Mouse (Mus musculus) B cell, adult 2 months (primary cell): ENCODE results near the gene Sema6c.
A peak's percentile ranks its signal among the peaks of the same experiment; 100 is the strongest.
"Not testable (repeated sequence)": the region's sequence is repeated elsewhere in the genome, so short reads cannot be mapped to it uniquely, and the experiment has no call there.

Experiments
- DNase-seq, 2 experiments: peaks; one replicate each; pipeline ENCODE4 v3.0.0; 2022

Sema6c gene

DNA sequence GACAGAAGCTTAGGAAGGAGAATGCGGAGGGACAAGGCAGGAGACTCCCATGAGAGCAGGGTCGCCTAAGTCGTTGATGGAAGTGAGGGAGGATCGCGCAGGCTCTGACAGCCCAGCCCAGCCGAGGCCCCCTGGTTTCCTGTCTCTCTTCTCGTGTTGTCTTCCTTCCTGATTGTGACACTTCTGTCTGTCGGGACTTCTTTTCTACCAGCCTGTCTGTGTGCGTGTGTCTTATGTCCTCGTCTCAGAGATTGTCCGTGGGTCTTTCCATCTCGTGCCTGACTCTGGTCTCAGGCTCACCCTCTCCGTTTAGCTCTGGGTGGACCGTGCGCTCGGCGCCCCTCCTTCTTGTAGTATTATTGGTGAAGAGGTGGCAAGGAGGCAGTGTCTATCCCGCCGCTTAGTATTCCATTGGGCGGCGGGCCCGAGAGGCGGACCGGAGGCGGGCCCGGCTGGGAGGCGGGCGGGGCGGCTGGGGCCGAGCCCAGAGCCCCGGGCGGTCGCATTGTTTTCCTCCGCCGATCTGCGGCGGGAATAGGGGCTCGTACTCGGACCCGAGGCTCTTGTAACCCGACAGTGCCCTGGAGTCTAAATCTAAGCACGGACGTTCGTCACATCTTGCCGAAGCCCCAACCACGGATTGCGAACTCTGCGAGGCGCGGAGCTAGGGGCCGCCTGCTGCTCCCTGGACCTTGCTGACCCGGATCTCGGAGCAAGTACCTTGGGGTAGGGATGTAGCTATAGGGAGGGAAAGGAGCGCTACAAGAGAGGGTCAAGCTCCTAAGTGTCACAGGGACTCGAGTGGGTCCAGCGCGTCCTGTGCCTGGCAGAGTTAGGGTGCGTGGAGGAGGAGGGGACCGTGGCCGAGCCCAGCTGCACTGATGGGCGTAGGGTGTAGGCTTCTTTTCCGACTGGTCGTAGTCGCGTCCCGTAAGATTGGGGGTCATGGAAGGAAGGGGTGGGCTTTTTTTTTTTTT is at the start of gene Sema6c:
Gene Sema6c, plus strand, starts transcription at position 471 of the 977 bp plus-strand sequence.
- peak; percentile 84 to 85 for DNase-seq

DNA sequence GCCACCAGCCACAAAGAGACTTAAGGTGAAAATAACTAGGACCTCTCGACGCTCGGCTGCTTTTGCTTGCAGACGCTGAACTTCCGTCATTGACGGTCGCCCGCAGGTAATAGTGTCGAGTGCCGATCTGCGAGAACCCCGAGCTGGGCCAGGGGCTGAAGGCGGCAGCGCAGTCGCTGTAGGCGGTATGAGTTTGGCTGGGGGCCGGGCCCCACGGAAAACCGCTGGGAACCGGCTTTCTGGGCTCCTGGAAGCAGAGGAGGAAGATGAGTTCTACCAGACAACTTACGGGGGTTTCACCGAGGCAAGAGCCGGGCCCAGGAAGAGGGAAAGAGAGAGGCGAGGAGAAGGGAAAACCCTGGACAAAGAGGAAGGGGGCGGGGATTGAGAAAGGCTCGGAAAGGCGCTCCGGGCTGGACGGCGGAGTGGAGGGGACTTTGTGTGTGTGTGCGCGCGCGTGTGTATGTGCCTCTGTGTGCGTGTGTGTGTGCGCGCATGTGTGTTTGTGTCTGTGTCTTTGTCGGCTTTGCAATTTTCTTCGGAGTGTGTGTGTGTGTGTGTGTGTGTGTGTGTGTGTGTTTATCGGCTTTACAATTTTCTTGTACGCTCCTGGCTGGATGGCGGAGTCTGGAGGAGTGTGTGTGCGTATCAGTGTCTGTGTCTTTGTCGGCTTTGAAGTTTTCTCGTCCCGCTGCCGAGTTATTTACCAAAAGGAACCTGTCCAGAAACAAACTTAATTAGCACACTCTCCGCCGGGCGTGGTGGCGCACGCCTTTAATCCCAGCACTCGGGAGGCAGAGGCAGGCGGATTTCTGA is 49.1 kb upstream of the Sema6c start, which contains the start of gene Vps72:
Gene Vps72, plus strand, starts transcription at position 112 of the 816 bp plus-strand sequence.
- peak; percentile 87 to 89 for DNase-seq

DNA sequence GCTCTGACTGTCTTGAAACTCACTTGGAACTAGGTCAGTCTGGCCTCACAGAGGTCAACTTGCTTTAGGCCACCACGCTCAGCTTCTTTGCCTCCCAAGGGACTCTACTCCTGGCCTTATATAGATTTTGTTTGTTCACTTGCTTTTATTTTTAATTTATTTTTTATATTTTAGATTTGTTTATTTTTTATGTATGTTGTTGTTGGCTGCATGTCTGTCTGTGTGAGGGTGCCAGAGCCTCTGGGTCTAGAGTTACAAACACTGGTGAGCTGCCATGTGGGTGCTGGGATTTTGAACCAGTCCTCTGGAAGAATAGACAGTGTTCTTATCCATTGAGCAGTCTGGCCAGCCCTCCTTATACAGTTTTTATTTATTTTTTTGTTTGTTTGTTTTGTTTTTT is 47.5 kb upstream of the Sema6c start:
- no peak for DNase-seq

DNA sequence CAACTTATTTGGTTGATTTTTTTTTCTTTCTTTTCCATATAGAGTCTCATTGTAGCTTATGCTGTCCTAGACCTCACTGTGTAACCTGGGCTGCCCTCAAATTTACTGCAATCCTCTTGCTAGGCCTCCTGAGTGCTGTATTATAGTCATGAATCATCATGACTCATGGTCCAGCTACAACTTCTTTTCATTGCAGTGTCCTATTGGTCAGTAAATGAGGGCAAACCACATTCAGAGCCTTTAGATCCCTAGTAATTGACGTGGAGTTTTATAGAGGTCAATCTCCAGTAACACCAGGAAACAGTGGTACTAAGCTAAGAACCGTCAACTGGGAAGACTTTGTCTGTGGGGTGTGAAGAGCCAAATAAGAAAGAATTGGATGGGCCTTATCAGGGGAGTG is 42.5 kb upstream of the Sema6c start:
- no peak for DNase-seq

DNA sequence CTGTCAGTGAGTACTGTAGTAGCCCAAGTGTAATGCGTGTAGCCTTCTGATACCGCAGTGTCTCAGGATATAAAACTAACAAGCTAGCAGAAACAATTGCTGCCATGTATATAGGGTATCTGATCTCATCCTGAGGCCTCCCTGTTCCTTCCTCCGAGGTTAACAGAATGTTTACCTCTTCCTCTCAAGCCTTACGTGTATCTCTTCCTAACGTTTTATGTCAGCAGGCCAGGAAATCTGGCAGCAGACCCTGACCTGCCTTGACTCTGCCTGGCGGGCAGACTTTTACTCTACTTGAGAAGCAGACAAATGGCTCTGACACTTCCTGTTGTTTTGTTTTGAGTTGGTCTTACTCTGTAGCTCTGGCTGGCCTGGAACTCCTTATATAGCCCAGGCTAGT is 38.7 kb upstream of the Sema6c start:
- no peak for DNase-seq

DNA sequence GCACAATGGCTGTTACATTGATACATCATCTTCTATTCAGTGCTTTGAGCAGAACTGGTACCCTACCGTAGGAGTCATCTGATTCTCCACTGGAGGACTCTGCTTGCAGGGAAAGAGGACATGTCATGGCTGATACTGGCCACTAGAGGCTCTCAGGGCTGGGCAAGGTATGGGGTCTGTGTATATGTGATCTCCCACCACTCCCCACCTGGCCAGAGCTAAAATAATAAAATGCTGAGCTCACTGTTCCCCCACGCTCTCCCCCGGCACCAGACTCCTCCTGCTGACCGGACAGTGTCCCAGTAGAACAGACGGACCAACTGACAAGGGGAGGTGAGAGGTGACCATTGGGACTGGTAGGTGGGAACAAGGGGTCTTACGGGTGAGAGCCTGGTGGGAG is 36.0 kb upstream of the Sema6c start, which contains the start of gene Tmod4:
Gene Tmod4, plus strand, starts transcription at position 231 of the 400 bp plus-strand sequence.
- peak; percentile 13 to 32 for DNase-seq

DNA sequence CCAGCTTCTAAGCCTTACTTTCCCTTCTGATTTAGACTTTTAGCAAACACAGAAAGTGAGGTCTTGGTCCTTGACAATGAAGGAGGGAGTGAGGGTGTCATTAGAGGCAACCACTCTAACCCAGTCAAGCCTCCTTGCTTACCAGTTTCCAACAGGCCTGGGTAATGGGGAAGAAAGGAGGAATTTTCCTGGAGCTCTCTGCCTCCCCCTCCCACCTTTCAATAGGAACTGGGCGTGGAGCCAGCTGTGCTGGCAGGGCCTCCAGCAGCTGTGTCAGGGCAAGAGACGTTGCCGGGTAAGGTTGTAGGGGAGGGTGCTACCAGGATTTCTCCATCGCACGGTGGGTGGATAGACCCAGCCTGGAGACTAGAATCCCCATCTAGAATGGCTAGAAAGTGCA is 35.3 kb upstream of the Sema6c start:
- DNase-seq: no peak

DNA sequence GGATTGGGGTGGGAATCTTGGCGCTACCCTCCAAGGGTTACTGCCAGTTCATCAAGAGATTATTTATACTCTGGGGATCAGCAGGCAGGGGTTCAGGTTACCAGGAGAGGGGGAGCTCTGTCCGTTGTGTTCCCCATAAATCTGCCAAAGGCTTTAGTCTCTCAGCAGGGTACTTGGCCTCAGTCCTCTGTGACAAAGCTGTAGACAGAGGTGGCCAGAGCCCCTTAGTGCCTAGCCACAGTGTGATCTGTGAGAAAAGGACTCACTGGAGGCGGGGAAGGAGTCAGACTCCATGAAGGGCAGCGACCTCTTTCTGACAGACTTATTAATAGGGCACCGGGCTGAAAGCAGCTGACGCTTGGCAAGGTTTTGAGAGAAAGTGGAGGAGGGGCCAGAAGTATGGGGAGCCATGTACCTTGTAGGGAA is 31.0 kb upstream of the Sema6c start:
- no peak for DNase-seq

DNA sequence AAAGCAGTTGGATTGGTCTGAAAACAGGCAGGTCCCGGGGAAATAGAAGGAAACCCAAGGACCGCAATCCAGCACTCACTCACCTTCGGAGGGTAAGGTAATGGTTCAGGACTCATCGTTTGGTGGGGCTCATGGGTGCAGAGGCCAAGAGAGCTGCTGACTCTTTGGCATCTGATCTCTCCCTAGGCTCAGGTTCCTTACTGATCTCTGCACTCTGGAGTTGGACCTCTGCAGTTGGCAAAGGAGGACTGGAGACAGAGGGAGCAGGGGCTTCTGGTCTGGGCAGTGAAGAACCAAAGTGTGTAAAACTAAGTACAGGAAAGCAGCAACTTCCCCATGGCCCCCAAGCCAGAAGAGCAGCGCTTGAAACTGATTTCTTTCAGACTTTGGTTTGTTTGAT is 30.2 kb upstream of the Sema6c start:
- DNase-seq: no peak

DNA sequence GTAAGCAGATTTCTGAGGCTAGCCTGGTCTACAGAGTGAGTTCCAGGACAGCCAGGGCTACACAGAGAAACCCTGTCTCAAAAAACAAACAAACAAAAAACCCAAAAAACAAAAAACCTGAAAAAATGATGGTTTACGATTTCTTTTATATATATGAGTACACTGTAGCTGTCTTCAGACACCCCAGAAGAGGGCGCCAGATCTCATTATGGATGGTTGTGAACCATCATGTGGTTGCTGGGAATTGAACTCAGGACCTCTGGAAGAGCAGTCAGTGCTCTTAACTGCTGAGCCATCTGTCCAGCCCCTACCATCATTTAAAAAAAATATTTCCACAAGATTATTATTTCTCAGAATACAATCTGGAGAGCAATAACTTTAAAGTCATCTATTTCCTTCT is 27.9 kb upstream of the Sema6c start:
- DNase-seq: peak; percentile 37 to 44

DNA sequence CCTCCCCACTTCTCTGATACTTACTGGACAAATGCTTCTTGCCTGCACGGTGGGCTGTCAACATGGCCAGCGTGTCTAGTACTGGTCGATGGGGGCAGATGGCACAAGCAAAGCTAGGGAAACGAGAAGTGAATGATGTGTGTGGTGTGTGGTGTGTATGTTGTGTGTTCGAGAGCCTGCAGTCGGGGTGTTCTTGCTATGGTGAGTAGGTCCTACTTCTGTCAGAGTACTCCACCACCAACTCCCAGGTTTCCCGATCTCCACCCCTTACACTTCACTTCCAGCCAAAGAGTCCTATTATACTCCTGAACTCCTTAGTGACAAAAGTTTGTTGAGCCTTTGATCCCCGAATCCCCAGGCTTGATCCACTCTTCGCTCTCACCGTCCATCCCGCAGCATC is 27.1 kb upstream of the Sema6c start:
- peak in 1 of 2 experiments; percentile 4 for DNase-seq

DNA sequence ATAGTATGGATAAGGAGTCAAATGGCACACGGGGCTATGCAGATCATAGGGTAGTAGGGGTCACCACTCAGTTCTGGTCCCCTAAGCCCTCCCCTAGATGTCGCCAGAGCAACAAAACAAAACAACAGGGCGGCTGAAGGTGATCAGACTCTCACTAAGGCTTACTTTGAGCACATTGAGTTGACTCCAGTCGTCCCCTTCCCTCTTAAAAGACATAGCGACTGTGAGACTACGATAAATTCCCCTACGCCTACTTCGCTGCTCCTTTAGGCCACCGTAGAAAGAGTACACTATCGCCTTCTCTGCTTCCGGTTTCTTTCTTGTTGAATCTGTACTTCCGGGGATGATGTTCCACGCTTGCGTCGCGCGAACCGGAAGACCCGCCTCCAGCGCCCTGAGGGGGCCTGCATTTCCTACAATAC is 26.6 kb upstream of the Sema6c start, which contains the start of the genes Scnm1 and Lysmd1:
Gene Scnm1, minus strand, starts transcription at position 332 of the 422 bp plus-strand sequence.
Gene Lysmd1, plus strand, starts transcription at position 409 of the 422 bp plus-strand sequence.
- DNase-seq: peak; percentile 91 to 92

DNA sequence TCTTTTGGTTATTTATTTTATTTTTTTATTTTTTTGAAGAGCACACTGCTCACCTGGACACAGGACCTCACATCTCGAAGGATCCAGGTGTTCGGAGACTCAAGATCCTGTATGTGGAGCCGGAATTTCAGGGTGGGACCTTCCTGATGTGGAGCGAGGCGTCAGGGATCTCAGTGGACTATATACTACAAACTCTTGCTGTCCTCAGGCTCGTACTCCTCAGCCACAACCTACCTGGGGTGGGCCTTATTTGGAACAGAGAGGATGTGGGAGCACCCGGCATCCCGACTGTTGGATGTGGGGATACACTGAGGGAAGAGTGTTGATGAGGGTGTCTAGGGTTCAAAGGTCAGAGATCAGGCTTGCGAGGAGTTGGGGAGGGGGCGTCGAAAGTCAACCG is 26.1 kb upstream of the Sema6c start:
- not testable (repeated sequence) for DNase-seq

DNA sequence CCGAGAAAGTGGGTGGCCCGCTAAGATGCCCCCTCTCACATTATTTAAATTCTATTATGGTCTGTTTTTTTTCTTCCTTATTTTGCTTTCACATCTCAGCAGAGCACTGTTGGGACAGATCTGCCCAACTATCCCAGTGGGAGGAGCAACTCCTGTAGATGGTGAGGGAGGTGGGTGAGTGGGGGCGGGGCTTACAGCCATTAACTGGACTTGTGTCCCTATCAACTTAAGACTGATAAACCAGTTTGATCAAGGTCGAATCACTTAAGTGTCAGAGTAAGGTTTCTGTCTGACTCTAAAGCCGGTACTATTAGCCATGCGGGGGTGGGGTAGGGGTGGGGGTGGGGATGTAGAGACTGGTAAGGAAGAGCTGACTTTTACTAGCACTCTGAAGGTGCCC is 25.2 kb upstream of the Sema6c start:
- peak; percentile 48 to 54 for DNase-seq

DNA sequence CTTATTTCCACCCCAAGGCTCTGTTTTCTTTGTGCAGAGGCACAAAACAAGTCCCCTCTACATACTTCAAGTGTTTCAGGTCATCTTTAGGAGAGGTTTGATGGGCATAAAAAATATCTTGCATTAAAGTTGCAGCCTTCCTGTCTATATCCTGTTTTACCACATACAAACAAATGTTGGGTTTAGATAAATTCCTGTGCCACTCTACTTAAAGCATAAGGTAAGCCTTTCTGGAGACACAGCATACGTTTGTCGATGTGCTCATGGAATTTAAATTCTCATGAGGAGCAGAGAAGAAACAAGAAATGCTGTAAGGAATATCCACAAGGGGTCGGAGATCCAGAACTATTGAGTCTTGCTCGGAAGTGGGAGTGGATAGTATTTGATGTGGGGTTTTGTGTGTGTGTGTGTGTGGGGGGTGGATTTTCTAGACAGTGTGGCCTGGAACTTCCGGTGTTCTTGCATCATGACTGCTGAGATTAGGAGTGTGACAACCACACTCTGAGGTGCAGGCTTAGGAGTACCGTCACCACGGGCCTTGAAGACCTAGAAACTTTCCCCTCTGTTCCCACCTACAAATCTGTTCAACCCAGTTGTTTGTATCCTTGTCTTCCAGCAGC is 24.7 kb upstream of the Sema6c start:
- peak; percentile 16 to 30 for DNase-seq

DNA sequence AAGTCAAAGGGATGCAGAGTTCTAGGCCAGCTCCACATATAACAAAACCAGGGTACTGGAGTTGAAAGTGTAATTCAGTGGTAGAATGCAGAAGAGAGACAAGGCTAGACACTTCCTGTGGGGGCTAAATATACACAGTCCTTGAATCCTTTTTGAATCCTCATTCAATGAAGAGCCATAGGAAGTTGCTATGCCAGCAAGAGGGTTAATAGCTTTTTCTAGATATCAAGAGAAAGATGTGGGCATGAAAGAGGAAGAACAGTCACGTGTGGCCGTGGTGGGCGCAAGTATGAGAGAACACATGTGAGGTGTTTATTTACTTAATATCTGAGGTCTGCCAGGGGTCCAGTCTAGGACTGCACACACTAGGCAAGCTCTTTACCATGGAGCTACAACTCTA is 23.9 kb upstream of the Sema6c start:
- DNase-seq: peak; percentile 59 to 65

DNA sequence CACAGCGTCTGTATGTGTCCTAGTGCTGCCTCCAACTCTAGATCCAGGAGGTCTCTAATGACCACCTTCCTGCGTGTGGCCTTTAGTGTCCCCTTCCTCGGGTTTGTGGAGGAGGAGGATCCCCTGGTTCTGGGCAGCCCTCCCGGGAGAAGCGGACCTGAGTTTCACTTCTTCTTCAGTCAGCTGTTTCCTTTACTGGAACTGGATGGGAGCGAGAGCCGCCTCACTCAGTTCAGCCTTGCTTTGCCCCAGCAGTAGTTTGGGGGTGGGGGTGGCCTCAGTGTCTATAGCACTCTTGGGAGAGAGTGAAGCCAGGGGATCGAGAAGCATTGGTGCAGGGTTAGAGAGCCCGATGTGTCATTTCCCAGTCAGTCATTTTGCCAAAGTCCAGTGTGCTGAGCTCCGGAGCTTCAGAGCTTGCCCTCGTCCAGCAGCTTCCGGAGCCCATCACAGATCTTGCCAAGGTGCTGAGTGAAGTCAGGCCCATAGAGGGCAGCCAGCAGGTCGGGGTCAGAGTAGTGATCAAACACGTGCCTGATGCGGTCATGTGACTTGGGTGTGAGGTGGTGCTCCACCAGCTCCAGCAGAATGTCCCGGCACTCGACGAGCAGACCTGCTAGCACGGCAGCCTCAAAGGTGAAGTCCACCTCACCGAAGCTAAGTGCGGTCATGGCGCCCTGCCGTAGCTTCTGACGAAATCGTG is 20.5 kb upstream of the Sema6c start:
- DNase-seq: no peak

DNA sequence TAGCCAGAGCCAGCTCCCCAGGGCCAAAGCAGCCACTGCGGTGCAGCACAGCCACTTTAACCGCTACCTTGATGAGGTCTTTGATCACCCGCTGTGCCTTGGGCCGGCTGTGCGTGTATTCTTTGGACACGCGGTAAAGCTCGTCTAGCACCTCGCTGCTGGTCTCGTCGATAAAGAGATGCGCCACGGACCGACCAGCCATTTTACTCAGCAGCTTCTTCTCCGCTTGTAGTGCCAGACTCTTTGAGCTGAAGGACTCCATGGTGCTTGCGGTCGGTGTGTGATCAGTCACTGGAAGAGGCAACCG is 20.0 kb upstream of the Sema6c start:
- no peak for DNase-seq

DNA sequence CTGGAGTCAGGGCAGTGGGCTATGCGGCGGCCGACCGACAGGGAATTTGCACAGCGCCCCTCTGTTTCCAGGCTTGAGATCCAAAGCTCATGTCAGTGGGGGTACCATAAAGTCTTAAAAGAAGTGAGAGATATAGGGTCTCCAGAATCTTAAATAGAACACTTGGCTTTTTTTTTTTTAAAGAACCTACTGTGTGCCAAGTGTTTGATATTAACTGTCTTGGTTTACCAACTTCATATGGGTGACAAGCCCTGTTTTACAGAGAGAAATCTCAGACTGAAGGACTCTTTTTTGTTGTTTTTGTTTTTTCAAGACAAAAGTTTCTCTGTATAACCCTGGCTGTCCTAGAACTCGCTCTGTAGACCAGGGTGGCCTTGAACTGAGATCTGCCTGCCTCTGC is 19.5 kb upstream of the Sema6c start:
- DNase-seq: no peak

DNA sequence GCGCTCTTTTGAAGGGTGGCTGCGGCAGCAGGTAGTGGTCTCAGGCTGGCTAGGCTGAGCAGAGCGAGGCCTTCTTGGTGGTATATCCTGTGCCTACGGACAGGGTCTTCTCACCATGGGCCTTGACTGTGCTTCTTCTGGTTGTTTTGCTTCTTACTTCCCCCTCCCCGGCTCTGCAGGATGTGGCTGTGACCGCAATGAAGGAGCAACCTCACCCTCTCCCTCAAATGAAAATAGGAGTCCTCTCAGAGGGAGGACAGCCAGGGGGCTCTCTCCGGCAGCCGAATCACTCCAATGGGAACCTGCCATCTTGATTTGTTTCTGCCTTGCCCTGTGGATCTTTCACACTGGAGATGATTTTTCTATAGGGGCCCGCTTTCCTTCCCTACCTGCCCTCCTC is 18.8 kb upstream of the Sema6c start:
- peak; percentile 62 to 68 for DNase-seq

DNA sequence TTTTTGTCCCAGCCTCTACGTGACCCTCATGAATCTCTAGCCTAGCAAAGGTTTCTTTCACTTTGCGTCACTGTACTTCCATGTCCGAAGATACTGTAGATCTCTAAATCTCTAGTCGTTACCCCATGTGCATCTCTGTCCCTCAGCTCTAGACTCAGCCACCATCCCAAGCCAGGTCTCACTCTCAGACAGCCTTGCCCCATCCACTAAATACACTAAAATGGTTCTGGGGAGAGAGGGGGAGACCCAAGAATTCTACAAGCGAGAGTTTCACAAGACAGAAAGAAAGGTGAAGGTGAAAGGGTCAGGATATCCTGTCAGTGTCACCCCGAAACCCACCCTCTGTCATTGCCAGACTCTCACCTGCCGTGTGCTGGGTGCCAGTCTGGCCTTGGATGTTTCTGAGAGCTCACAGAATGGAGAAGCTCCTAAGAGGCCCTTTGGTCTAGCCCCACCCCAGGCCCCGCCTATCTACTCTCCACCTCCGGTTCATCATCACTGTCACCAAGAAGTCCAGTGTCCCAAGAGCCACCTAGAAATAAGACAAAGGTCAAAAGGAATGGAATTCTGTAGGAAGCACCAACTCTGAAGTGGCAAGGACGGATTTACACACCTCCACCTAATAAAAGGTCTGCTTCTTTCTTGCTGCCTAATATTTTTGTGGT is 18.2 kb upstream of the Sema6c start, which contains the start of gene Tnfaip8l2:
Gene Tnfaip8l2, minus strand, starts transcription at position 409 of the 665 bp plus-strand sequence.
- DNase-seq: peak; percentile 78 to 82

DNA sequence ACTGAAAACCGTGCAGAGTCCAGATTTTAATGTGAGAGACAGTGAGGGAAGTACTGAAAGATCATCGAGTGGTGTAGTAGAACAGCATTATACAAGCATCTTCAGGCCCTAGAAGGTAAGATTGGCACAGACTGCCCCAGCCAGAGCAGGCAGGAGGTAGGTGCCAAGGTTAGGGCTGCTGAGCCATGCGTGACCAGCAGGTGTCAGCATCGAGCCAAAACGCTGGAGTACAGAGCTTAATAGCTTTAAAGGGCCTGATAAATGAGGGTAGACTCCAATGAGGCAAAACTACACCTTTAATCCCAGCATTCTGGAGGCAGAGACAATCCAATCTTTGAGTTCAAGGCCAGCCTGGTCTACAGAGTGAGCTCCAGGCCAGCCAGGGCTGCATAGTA is 17.6 kb upstream of the Sema6c start:
- DNase-seq: peak; percentile 93 to 94
